20 mouse cellular contexts compared by ENCODE assay signal in genomic region chr7:136607278-136608120, GRCm38 (mm10).
"Had no signal": no experiment of that assay in that cellular context is flagged by ENCODE, and none has a peak within 500 bp of the region (broad histone marks: within the 10 kb centered on the region; RNA-seq: fewer than 3 reads in every experiment).

No protein-coding gene starts in this region.

- H3K27ac ChIP-seq: liver, embryonic 12.5 days; liver, embryonic 15.5 days; macrophage; midbrain, embryonic 12.5 days; midbrain, embryonic 15.5 days; neural tube, embryonic 12.5 days; neural tube, embryonic 15.5 days; stomach, postnatal 0 days had no signal

- H3K4me2 ChIP-seq: liver, embryonic 12.5 days; liver, embryonic 15.5 days; midbrain, embryonic 12.5 days; midbrain, embryonic 15.5 days; neural tube, embryonic 12.5 days; neural tube, embryonic 15.5 days had no signal

- ATAC-seq: liver, embryonic 12.5 days; midbrain, embryonic 15.5 days had no signal

- H3K36me3 ChIP-seq: liver, embryonic 12.5 days; liver, embryonic 15.5 days; midbrain, embryonic 12.5 days; midbrain, embryonic 15.5 days; neural tube, embryonic 12.5 days; neural tube, embryonic 15.5 days had no signal

- H3K27me3 ChIP-seq: liver, embryonic 12.5 days; liver, embryonic 15.5 days; midbrain, embryonic 12.5 days; midbrain, embryonic 15.5 days; neural tube, embryonic 12.5 days; neural tube, embryonic 15.5 days had no signal

- H3K9me3 ChIP-seq: liver, embryonic 12.5 days; liver, embryonic 15.5 days; midbrain, embryonic 12.5 days; midbrain, embryonic 15.5 days; neural tube, embryonic 12.5 days; neural tube, embryonic 15.5 days had no signal

- H3K9ac ChIP-seq: liver, embryonic 12.5 days; liver, embryonic 15.5 days; midbrain, embryonic 12.5 days; midbrain, embryonic 15.5 days; neural tube, embryonic 12.5 days; neural tube, embryonic 15.5 days had no signal

- DNase-seq: kidney, adult 18-20 months; kidney, adult 9 months; kidney, postnatal 14 days; kidney, postnatal 4 days; liver; lung, adult 18-20 months; right cerebral cortex, adult 18-20 months; right cerebral cortex, postnatal 14 days; right cerebral cortex, postnatal 4 days; thymus, adult 2 months; thymus, postnatal 14 days; thymus, postnatal 4 days had no signal

- H3K4me1 ChIP-seq: liver, embryonic 12.5 days; liver, embryonic 15.5 days; midbrain, embryonic 12.5 days; neural tube, embryonic 12.5 days had no signal

- H3K4me3 ChIP-seq: liver, embryonic 12.5 days; liver, embryonic 15.5 days; midbrain, embryonic 12.5 days; midbrain, embryonic 15.5 days; neural tube, embryonic 12.5 days; neural tube, embryonic 15.5 days had no signal
